Mouse (Mus musculus) layer of hippocampus, adult 9-10 months (tissue): ENCODE data around the gene Zfp219.
"Not testable (repeated sequence)": the region's sequence is repeated elsewhere in the genome, so short reads cannot be mapped to it uniquely, and the experiment has no call there.

Experiments used
- DNase-seq: peaks from one replicate; pipeline ENCODE4 v3.0.0; 2022; ENCODE audit warnings: low spot score

The Zfp219 gene

GRCm38 (mm10) chr14:52020486-52021137 is at the start of gene Zfp219:
Zfp219 (minus strand) TSS chr14:52020733.
- DNase-seq = no peak

DNA sequence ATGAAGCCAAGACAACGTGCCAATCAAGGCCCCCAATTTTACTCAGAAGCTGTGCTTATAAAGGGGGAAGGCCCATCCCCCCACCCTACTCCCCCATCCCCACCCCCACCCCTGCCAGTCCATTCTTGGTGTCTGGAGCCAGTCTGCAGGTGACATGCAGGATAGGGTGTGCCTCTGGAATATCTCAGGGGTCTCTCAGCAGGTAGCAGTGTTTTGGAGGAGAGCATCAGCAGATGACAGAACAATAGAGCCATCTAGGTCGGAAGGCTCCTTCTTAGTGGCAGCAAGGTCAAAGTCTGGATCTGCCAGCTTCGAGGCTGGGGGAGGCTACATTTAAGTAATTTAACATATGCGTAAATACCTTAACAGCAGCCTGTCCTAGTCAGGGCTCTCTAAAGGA is 45.6 kb upstream of the Zfp219 start:
- DNase-seq = no peak

DNA sequence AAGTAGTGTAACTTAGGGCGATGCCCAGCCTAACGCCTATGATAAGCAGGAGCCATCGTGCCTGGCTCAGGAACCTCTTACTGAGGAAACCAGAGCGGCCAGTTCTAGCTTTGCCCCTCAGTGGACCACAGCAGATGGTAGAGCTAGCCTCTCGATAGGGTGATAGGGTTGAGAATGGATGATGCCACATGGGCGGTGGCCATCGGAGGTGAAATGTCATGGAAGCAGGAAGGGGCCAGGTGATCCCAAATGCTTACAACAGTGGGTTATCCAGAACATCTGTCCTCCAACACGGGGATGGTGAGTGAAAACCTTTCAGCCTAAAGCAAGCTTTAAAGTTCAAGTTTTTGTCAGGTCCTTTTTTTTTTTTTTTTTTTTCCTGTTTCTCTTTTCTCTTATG is 41.3 kb upstream of the Zfp219 start:
- no peak for DNase-seq

GRCm38 (mm10) chr14:52060800-52061199 is 40.3 kb upstream of the Zfp219 start:
- no peak for DNase-seq

GRCm38 (mm10) chr14:52059982-52060381 is 39.4 kb upstream of the Zfp219 start:
- DNase-seq = no peak

DNA sequence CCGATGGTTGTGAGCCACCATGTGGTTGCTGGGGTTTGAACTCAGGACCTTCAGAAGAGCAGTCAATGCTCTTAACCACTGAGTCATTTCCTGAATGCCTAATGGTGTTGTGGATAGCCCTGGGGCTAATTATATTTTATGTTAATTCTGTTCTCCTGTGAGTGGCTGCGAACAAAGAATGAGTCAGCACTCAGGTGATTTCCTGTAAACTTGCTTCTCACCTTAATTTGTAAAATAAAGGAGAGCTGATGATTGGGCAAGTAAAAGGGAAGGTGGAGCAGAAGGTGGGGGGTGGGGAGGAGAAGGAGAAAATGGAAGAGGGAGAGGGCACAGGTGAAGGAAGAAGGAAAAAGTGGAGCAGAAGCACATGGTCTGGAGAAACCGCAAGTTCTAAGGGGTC is 32.2 kb upstream of the Zfp219 start:
- not testable (repeated sequence) for DNase-seq

- no peak for DNase-seq
These were observed 25.5 kb upstream of the Zfp219 start for GRCm38 (mm10) chr14:52045966-52046565.

GRCm38 (mm10) chr14:52044901-52045678 is 24.6 kb upstream of the Zfp219 start:
- DNase-seq = no peak

DNA sequence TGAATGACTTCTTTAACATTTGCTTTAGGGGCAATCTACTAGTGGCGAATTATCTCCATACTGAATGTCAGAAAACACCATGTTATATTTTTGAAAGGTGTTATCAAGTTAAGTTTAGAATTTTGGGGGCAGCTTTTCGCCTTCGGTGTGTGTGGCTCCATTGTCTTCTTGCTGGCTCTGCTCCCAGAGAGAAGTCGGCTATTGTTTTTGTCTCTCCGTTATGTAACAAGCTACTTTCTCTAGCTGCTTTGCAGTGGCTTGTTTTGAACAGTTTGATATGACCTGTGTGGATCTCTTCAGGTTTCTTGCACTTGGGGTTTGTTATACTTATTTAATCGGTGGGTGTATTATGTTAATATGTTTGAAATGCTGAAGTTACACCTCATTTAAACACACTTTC is 22.9 kb upstream of the Zfp219 start:
- no peak for DNase-seq

DNA sequence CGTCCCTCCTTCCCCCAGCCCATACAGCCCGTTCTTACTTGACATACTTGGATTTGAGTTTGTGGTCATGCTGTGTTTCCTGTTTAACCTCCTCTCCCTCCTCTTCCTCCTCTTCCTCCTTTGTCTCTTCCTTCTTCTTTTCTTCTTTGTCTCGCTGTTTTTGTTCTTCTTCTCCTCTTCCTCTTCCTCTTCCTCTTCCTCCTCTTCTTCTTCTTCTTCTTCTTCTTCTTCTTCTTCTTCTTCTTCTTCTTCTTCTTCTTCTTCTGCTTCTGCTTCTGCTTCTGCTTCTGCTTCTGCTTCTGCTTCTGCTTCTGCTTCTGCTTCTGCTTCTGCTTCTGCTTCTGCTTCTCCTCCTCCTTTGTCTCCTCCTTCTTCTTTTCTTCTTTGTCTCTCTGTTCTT is 21.8 kb upstream of the Zfp219 start, which contains the start of gene Olfr221:
TSS of gene Olfr221 (minus strand) at position 101 of the 400 bp plus-strand sequence.
- DNase-seq = not testable (repeated sequence)

DNA sequence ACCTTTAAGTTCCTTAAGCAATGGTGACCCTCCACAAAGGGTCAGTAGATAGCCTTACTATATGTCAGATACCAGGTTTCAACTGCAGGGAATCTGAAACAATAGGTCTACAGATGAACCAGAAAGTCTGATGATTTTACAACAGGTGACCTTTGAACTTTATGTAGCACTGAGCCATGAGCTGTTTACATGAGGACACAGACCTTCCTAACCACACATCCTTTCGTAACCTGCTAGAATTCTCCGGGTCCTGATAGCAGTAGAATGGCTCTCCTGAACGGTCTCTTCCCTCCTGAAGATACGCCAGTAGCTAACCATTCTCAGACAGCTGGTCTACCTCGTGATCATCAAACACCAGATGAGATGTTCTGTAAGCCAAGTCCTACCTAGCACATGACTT is 18.8 kb upstream of the Zfp219 start:
- no peak for DNase-seq

- no peak for DNase-seq
These were observed 15.4 kb upstream of the Zfp219 start for GRCm38 (mm10) chr14:52035926-52036325.

- no peak for DNase-seq
These were observed 5.8 kb upstream of the Zfp219 start for GRCm38 (mm10) chr14:52026342-52026741.

GRCm38 (mm10) chr14:52024133-52024532 is 3.6 kb upstream of the Zfp219 start:
- DNase-seq = no peak

DNA sequence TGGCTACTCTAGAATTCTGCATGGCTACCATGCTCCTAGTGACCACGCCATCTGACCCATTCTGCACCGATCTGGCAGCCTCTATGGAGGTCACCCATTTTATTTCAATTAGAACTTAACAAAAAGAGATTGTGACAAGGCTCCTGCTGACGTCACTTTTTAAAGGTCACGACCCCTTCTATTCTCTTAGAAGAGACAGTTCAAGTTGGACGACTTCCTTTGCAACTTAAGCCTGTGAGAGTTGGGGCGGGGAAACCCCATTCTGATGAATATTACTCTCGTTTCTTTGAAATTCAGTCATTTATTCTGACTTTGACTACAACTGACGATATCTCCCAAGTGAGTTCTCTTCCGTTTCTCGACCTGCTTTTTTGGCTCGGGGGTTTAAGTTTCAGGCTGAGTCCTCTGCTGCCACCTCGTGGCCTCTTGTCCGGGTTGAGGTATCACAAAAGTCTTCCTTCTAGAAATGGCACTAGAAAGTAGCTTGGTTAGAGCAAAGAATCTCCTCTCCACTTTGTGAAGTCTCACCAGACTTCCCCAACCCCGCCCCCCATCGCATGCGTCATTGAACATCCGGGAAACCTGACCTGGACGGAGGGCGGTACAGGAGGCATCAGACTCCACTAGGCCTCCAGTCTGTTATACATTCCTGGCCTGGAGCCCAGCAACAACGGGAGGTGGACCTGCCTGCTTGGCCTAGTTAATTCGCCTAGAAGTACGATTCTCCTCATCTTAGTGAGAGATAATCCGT is 2.4 kb upstream of the Zfp219 start:
- no peak for DNase-seq

DNA sequence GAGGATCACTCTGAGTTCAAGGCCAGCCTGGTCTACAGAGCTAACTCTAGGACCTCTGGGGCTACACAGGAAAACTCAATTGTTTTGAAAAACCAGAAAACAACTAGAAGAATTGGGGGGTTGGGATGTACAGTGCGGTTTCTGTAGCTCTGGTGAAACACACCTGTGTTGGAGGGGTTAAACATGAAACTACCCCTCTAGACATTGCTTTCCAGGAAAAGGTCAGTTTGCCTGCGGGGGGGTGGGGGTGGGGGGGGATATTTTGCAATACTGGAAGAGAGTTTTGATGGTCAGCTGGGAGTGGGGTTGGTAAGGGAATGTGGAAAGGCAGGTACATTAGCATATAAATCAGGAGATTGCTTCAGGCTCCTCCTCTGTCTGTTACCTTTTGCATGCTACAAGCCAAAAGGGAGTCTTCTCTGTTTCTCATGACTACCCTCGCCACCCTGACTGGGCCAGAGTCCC is 1.7 kb upstream of the Zfp219 start:
- DNase-seq = no peak

DNA sequence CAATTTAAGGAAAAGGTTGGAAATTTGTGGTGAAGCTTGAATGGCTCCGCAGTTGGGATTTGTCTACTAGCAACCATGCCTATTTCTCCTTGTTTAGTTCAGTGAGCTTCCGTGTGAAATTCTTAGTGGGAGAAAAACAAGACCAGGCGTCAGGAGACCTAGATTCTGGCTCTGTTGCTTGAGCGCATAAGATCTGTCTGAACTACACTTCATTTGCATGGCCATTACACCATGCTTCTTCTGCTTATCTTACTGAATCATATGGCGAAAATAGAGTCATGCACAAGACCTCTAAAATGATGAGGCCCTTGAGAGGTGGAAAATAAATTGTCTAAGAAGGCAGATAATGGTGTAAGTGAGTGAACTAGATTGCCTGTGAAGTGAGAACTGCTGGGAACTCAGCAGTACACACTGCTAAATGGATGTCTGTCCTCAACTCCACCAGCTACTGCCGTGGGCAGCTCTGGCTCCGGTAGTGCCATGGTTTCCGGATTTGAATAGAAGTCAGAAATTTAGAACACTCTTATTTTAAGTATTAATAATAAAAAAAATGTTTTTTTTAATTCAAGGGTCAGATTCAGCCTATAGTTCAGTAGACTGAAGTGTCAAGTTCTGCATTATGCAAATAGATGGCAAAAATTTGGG is 1.2 kb upstream of the Zfp219 start:
- no peak for DNase-seq

GRCm38 (mm10) chr14:52021138-52021529 is 601 bp upstream of the Zfp219 start:
- no peak for DNase-seq

- peak; percentile 99 for DNase-seq
These were observed 768 bp downstream of the Zfp219 start for GRCm38 (mm10) chr14:52019590-52020340.

- no peak for DNase-seq
These were observed 1.4 kb downstream of the Zfp219 start for GRCm38 (mm10) chr14:52019051-52019589.
